Mouse (Mus musculus): ENCODE data around the gene Tm6sf1. TPM values are rescaled to one million over a fixed set of nuclear protein-coding genes. Genes with fewer than 3 reads are reported as not detected.

Gene Tm6sf1
- total and polyA plus RNA-seq, 3 experiments: 0.35 to 8.6 TPM; not detected in 1

- Histone ChIP-seq H3K79me2 (ENCODE audit: control insufficient read depth, insufficient read depth, low read length, poor library complexity) (no peaks in the 10 kb centered on the region), H3K27me3 (ENCODE audit: control insufficient read depth in 1 of 2, insufficient read depth in 2 of 2, low read length in 2 of 2) (no peaks in the 10 kb centered on the region), H3K9ac (ENCODE audit: control insufficient read depth, low read depth, low read length, poor library complexity, severe bottlenecking) (no peak overlapping the region), H3K4me3 (ENCODE audit: control insufficient read depth in 1 of 2, insufficient read depth in 1 of 2, low read depth in 2 of 2, low read length in 2 of 2) (no peak overlapping the region), H3K27ac (ENCODE audit: control insufficient read depth, low read depth, low read length) (no peak overlapping the region), H3K36me3 (ENCODE audit: control insufficient read depth in 1 of 2, insufficient read depth in 2 of 2, low read length in 2 of 2) (no peaks in the 10 kb centered on the region), H3K9me3 (replicated peaks; ENCODE audit: insufficient read depth, low read length) (no peaks in the 10 kb centered on the region), H3K4me1 (ENCODE audit: control insufficient read depth in 1 of 2, insufficient read depth in 2 of 2, low read length in 2 of 2) (peaks cover 0 to 17% of the 10 kb centered on the region in 2 experiments; a peak in 3 of 4 replicates)
- DNase-seq (ENCODE audit: low read depth, low spot score): no peak
- TF ChIP-seq HCFC1 (IDR thresholded peaks at IDR 0.05; ENCODE audit: low read depth, low read length) (no peak), BHLHE40 (IDR thresholded peaks at IDR 0.05; ENCODE audit: borderline replicate concordance, low read depth, low read length) (no peak), EP300 (IDR thresholded peaks at IDR 0.05; ENCODE audit: low read depth in 1 of 2, low read length in 2 of 2) (no peak), GATA1 (IDR thresholded peaks at IDR 0.05; ENCODE audit: low read depth, low read length) (no peak), ZNF384 (IDR thresholded peaks at IDR 0.05; ENCODE audit: low read depth, low read length) (no peak), ZKSCAN1 (IDR thresholded peaks at IDR 0.05; ENCODE audit: low read depth, low read length) (no peak)
These were observed 3.1 kb downstream of the Tm6sf1 start for GRCm38 (mm10) chr7:81861921-81862320.

- Histone ChIP-seq H3K9me3 (replicated peaks; ENCODE audit: insufficient read depth, low read length) (no peaks in the 10 kb centered on the region), H3K9ac (ENCODE audit: control insufficient read depth, low read depth, low read length, poor library complexity, severe bottlenecking) (peak overlapping the region; percentile 51), H3K27ac (ENCODE audit: control insufficient read depth, low read depth, low read length) (peak overlapping the region; percentile 36), H3K79me2 (ENCODE audit: control insufficient read depth, insufficient read depth, low read length, poor library complexity) (no peaks in the 10 kb centered on the region), H3K4me3 (ENCODE audit: control insufficient read depth in 1 of 2, insufficient read depth in 1 of 2, low read depth in 2 of 2, low read length in 2 of 2) (peak overlapping the region; percentile 24 to 37; a peak in 2 of 4 replicates), H3K4me1 (ENCODE audit: control insufficient read depth in 1 of 2, insufficient read depth in 2 of 2, low read length in 2 of 2) (peaks cover 0 to 17% of the 10 kb centered on the region in 2 experiments; a peak in 3 of 4 replicates), H3K27me3 (ENCODE audit: control insufficient read depth in 1 of 2, insufficient read depth in 2 of 2, low read length in 2 of 2) (no peaks in the 10 kb centered on the region), H3K36me3 (ENCODE audit: control insufficient read depth in 1 of 2, insufficient read depth in 2 of 2, low read length in 2 of 2) (no peaks in the 10 kb centered on the region)
- DNase-seq (ENCODE audit: low read depth, low spot score): peak; percentile 67
- TF ChIP-seq ELF1 (IDR thresholded peaks at IDR 0.05; ENCODE audit: low read depth, low read length) (peak; percentile 55), HCFC1 (IDR thresholded peaks at IDR 0.05; ENCODE audit: low read depth, low read length) (no peak)
These were observed 4.1 kb downstream of the Tm6sf1 start for GRCm38 (mm10) chr7:81862587-81863583.

DNA sequence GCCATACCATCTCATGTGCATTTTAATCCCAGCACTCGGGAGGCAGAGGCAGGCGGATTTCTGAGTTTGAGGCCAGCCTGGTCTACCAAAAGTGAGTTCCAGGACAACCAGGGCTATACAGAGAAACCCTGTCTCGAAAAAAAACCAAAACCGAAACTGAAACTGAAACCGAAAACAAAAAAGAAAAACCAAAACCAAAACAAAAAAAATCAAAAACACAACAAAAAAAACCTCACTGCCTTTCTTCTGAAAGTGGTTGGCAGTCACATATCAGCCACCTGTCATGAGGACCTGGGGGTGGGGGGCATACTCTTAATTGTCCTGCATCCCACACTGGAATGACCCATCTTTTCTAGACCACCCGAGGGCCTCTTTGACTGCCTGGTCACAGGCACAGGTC lies 5.8 kb downstream of the Tm6sf1 start:
- Histone ChIP-seq H3K4me1 (ENCODE audit: control insufficient read depth in 1 of 2, insufficient read depth in 2 of 2, low read length in 2 of 2) (peaks cover 0 to 17% of the 10 kb centered on the region in 2 experiments; a peak in 3 of 4 replicates), H3K9me3 (replicated peaks; ENCODE audit: insufficient read depth, low read length) (no peaks in the 10 kb centered on the region), H3K27ac (ENCODE audit: control insufficient read depth, low read depth, low read length) (no peak overlapping the region), H3K9ac (ENCODE audit: control insufficient read depth, low read depth, low read length, poor library complexity, severe bottlenecking) (no peak overlapping the region), H3K4me3 (ENCODE audit: control insufficient read depth in 1 of 2, insufficient read depth in 1 of 2, low read depth in 2 of 2, low read length in 2 of 2) (no peak overlapping the region), H3K79me2 (ENCODE audit: control insufficient read depth, insufficient read depth, low read length, poor library complexity) (no peaks in the 10 kb centered on the region), H3K36me3 (ENCODE audit: control insufficient read depth in 1 of 2, insufficient read depth in 2 of 2, low read length in 2 of 2) (no peaks in the 10 kb centered on the region), H3K27me3 (ENCODE audit: control insufficient read depth in 1 of 2, insufficient read depth in 2 of 2, low read length in 2 of 2) (no peaks in the 10 kb centered on the region)
- DNase-seq (ENCODE audit: low read depth, low spot score): no peak
- TF ChIP-seq USF1 (IDR thresholded peaks at IDR 0.05; ENCODE audit: low read depth, low read length) (no peak), RCOR1 (IDR thresholded peaks at IDR 0.05; ENCODE audit: low read depth, low read length) (no peak), KAT2A (conservative IDR thresholded peaks at IDR 0.05; ENCODE audit: low read depth, low read length) (no peak), MAZ (IDR thresholded peaks at IDR 0.05; ENCODE audit: low read depth, low read length) (no peak), TCF12 (IDR thresholded peaks at IDR 0.05; ENCODE audit: low read depth, low read length) (no peak), POLR2A (IDR thresholded peaks at IDR 0.05; ENCODE audit: control insufficient read depth in 1 of 2, insufficient read depth in 1 of 2, low read depth in 1 of 2, low read length in 2 of 2, poor library complexity in 1 of 2) (no peak), POLR2AphosphoS5 (IDR thresholded peaks at IDR 0.05; ENCODE audit: borderline replicate concordance, low read depth, low read length) (no peak), ZMIZ1 (IDR thresholded peaks at IDR 0.05; ENCODE audit: low read depth, low read length) (no peak), NRF1 (IDR thresholded peaks at IDR 0.05; ENCODE audit: insufficient read depth, low read depth, low read length, poor library complexity, severe bottlenecking) (no peak), NELFE (IDR thresholded peaks at IDR 0.05; ENCODE audit: low read depth, low read length) (no peak), JUND (IDR thresholded peaks at IDR 0.05; ENCODE audit: low read depth, low read length) (no peak), UBTF (IDR thresholded peaks at IDR 0.05; ENCODE audit: borderline replicate concordance, insufficient read depth, low read depth, low read length) (no peak), CTCF (IDR thresholded peaks at IDR 0.05 in 2 of 3, conservative IDR thresholded peaks at IDR 0.05 in 1 of 3; ENCODE audit: control insufficient read depth in 1 of 3, insufficient read depth in 1 of 3, low read depth in 2 of 3, low read length in 3 of 3, poor library complexity in 1 of 3, severe bottlenecking in 1 of 3) (no peak)
